Mouse (Mus musculus): Measurements from ENCODE around the gene Fam129b.

The Fam129b gene

GRCm38 (mm10) chr2:32859622-32860012, 16.3 kb upstream of the Fam129b start:
- no peak for DNase-seq (ENCODE audit: extremely low read depth, low read depth, low spot score)

- no peak for DNase-seq (ENCODE audit: extremely low read depth, low read depth, low spot score)
Measured at GRCm38 (mm10) chr2:32860799-32861198, 15.1 kb upstream of the Fam129b start.

- no peak for DNase-seq (ENCODE audit: extremely low read depth, low read depth, low spot score)
Measured at GRCm38 (mm10) chr2:32863317-32863716, 12.6 kb upstream of the Fam129b start.

GRCm38 (mm10) chr2:32864755-32865154, 11.2 kb upstream of the Fam129b start:
- DNase-seq (ENCODE audit: extremely low read depth, low read depth, low spot score): no peak

GRCm38 (mm10) chr2:32867354-32867753, 8.6 kb upstream of the Fam129b start:
- no peak for DNase-seq (ENCODE audit: extremely low read depth, low read depth, low spot score)

GRCm38 (mm10) chr2:32869721-32870274, 6.1 kb upstream of the Fam129b start:
- DNase-seq (ENCODE audit: extremely low read depth, low read depth, low spot score): no peak

GRCm38 (mm10) chr2:32870275-32871100, 5.4 kb upstream of the Fam129b start:
- DNase-seq (ENCODE audit: extremely low read depth, low read depth, low spot score): peak; percentile 59

GRCm38 (mm10) chr2:32874070-32874469, 1.8 kb upstream of the Fam129b start:
- peak; percentile 59 for DNase-seq (ENCODE audit: extremely low read depth, low read depth, low spot score)

- no peak for DNase-seq (ENCODE audit: extremely low read depth, low read depth, low spot score)
Measured at GRCm38 (mm10) chr2:32874951-32875674, 801 bp upstream of the Fam129b start.

GRCm38 (mm10) chr2:32876490-32877302, 782 bp downstream of the Fam129b start:
- no peak for DNase-seq (ENCODE audit: extremely low read depth, low read depth, low spot score)

- DNase-seq (ENCODE audit: extremely low read depth, low read depth, low spot score): no peak
Measured at GRCm38 (mm10) chr2:32877303-32877702, 1.4 kb downstream of the Fam129b start.

- no peak for DNase-seq (ENCODE audit: extremely low read depth, low read depth, low spot score)
Measured at GRCm38 (mm10) chr2:32877761-32878393, 2.0 kb downstream of the Fam129b start.

- DNase-seq (ENCODE audit: extremely low read depth, low read depth, low spot score): peak; percentile 86
Measured at GRCm38 (mm10) chr2:32878396-32878795, 2.5 kb downstream of the Fam129b start.

GRCm38 (mm10) chr2:32879593-32879992, 3.7 kb downstream of the Fam129b start:
- DNase-seq (ENCODE audit: extremely low read depth, low read depth, low spot score): no peak

- DNase-seq (ENCODE audit: extremely low read depth, low read depth, low spot score): no peak
Measured at GRCm38 (mm10) chr2:32881054-32881453, 5.1 kb downstream of the Fam129b start.

- no peak for DNase-seq (ENCODE audit: extremely low read depth, low read depth, low spot score)
Measured at GRCm38 (mm10) chr2:32881723-32882122, 5.8 kb downstream of the Fam129b start.

- no peak for DNase-seq (ENCODE audit: extremely low read depth, low read depth, low spot score)
Measured at GRCm38 (mm10) chr2:32882283-32883043, 6.5 kb downstream of the Fam129b start.

- no peak for DNase-seq (ENCODE audit: extremely low read depth, low read depth, low spot score)
Measured at GRCm38 (mm10) chr2:32884745-32885144, 8.8 kb downstream of the Fam129b start.

GRCm38 (mm10) chr2:32888029-32888428, 12.1 kb downstream of the Fam129b start:
- DNase-seq (ENCODE audit: extremely low read depth, low read depth, low spot score): no peak

GRCm38 (mm10) chr2:32888551-32888950, 12.6 kb downstream of the Fam129b start:
- no peak for DNase-seq (ENCODE audit: extremely low read depth, low read depth, low spot score)
